9 mouse cellular contexts compared by ENCODE assay signal in genomic region chr6:144513761-144514160, GRCm38 (mm10).
A peak's percentile ranks its signal among the peaks of the same experiment; 100 is the strongest.
DNase-seq lines count a peak whose midpoint lies in the region; ATAC-seq lines count a peak whose summit lies in the region.
"Had no signal": no experiment of that assay in that cellular context is flagged by ENCODE, and none has a peak within 500 bp of the region (broad histone marks: within the 10 kb centered on the region; RNA-seq: fewer than 3 reads in every experiment).

No protein-coding gene starts in this region.

- no peak for ATAC-seq in heart, embryonic 12.5 days (ENCODE audit: insufficient number of reproducible peaks, low FRiP score)

- no peaks in the 10 kb centered on the region; the same call in 1 of the 2 replicates for H3K9me3 ChIP-seq in heart, embryonic 12.5 days (replicated peaks)

- no peak overlapping the region for H3K4me2 ChIP-seq in heart, embryonic 12.5 days

- H3K4me3 ChIP-seq in heart, embryonic 12.5 days, result no peak overlapping the region

- H3K36me3 ChIP-seq in heart, embryonic 12.5 days, result no peaks in the 10 kb centered on the region

- 52% methylated on average over 8 of the region's 8 CpGs for WGBS in heart, embryonic 12.5 days

- H3K27me3 ChIP-seq in heart, embryonic 12.5 days (replicated peaks), result no peaks in the 10 kb centered on the region

- peaks cover 18% of the 10 kb centered on the region for H3K4me1 ChIP-seq in heart, embryonic 12.5 days (replicated peaks)

- H3K9ac ChIP-seq in heart, embryonic 12.5 days, result no peak overlapping the region

- H3K27ac ChIP-seq in heart, embryonic 12.5 days (ENCODE audit: poor library complexity, severe bottlenecking), result no peak overlapping the region

- DNase-seq in heart, adult 11 months, result peak; percentile 86
- peak; percentile 6 for DNase-seq in MN1 (ENCODE audit: low spot score)
- DNase-seq in adrenal gland, postnatal 14 days, result peak; percentile 56
- peak; percentile 62 for DNase-seq in kidney, postnatal 14 days
- no peak for DNase-seq in spleen, postnatal 14 days (ENCODE audit: low spot score in 2 of 2)
- DNase-seq in layer of hippocampus, adult 9-10 months (ENCODE audit: low spot score), result no peak
- DNase-seq in thymus, adult 18-20 months, result no peak
- DNase-seq: thymus, adult 2 months had no signal

Comparison
In these comparisons a context has a peak if more than half of its experiments do, and no peak if none do; other contexts are left out.
1. DNase-seq: peak in heart, adult 11 months (single experiment), MN1 (single experiment), adrenal gland, postnatal 14 days (single experiment) and kidney, postnatal 14 days (single experiment); none in spleen, postnatal 14 days (0 of 2), layer of hippocampus, adult 9-10 months (single experiment) and thymus, adult 18-20 months (0 of 2).